Mouse (Mus musculus): Measurements from ENCODE around the gene Tbc1d22b. TPM values are rescaled to one million over a fixed set of nuclear protein-coding genes. Genes with fewer than 3 reads are reported as not detected.

Tbc1d22b gene
- total and polyA plus RNA-seq, 3 experiments = 8.0 to 53.8 (median 30.7) TPM

DNA sequence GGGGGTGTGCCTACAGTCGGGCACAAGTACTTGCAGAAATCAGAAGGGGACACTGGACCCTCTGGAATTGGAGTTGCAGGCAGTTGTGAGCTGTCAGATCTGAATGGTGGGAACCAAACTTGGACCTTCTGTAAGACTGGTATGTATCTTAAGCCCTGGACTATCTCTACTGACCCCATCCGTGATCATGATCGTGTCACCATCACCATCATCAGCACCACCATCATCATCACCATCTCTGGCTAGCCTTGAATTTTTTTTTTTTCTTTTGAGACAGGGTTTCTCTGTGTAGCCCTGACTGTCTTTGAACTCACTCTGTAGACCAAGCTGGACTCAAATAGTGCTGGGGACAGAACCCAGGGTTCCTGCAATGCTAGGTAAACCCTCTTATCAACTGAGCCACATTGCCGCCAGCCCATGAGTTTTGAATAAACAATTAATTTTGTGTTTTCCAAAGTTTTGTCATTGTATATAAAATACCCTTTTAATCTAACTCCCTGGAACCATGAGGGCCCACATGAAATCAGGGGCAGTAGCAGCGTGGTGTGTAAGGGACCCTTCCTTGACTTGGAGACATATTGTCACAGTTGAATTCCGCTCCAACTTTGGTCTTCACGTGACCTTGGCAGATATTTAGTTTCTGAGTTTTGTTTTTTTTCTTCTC is 47.4 kb upstream of the Tbc1d22b start:
- Histone ChIP-seq H3K9ac (ENCODE audit: control insufficient read depth, low read depth, low read length, poor library complexity, severe bottlenecking) (peak overlapping the region; percentile 90), H3K4me1 (ENCODE audit: control insufficient read depth in 1 of 2, insufficient read depth in 2 of 2, low read length in 2 of 2) (peaks cover 4 to 44% of the 10 kb centered on the region in 2 experiments; a peak in 3 of 4 replicates), H3K27me3 (ENCODE audit: control insufficient read depth in 1 of 2, insufficient read depth in 2 of 2, low read length in 2 of 2) (no peaks in the 10 kb centered on the region), H3K79me2 (ENCODE audit: control insufficient read depth, insufficient read depth, low read length, poor library complexity) (no peaks in the 10 kb centered on the region; the same call in 1 of the 2 replicates), H3K9me3 (replicated peaks; ENCODE audit: insufficient read depth, low read length) (no peaks in the 10 kb centered on the region), H3K36me3 (ENCODE audit: control insufficient read depth in 1 of 2, insufficient read depth in 2 of 2, low read length in 2 of 2) (peaks cover 0 to 39% of the 10 kb centered on the region in 2 experiments; a peak in 2 of 4 replicates), H3K4me3 (ENCODE audit: control insufficient read depth in 1 of 2, insufficient read depth in 1 of 2, low read depth in 2 of 2, low read length in 2 of 2) (peak overlapping the region; percentile 53 to 56), H3K27ac (ENCODE audit: control insufficient read depth, low read depth, low read length) (peak overlapping the region; percentile 100)
- peak; percentile 75 for DNase-seq (ENCODE audit: low read depth, low spot score)
- TF ChIP-seq ZKSCAN1 (IDR thresholded peaks at IDR 0.05; ENCODE audit: low read depth, low read length) (peak; percentile 73; the same call in 1 of the 2 replicates), GABPA (IDR thresholded peaks at IDR 0.05; ENCODE audit: low read depth, low read length) (no peak), UBTF (IDR thresholded peaks at IDR 0.05; ENCODE audit: borderline replicate concordance, insufficient read depth, low read depth, low read length) (0 out of 2 replicates have a peak, but pooled peaks have one; percentile 41), POLR2A (IDR thresholded peaks at IDR 0.05; ENCODE audit: control insufficient read depth in 1 of 2, insufficient read depth in 1 of 2, low read depth in 1 of 2, low read length in 2 of 2, poor library complexity in 1 of 2) (0 out of 4 replicates have a peak, but pooled peaks of 1 of the 2 experiments have one; percentile 5), TCF12 (IDR thresholded peaks at IDR 0.05; ENCODE audit: low read depth, low read length) (0 out of 2 replicates have a peak, but pooled peaks have one; percentile 16), CHD1 (IDR thresholded peaks at IDR 0.05; ENCODE audit: low read depth, low read length) (no peak), NELFE (IDR thresholded peaks at IDR 0.05; ENCODE audit: low read depth, low read length) (no peak), MAX (IDR thresholded peaks at IDR 0.05; ENCODE audit: low read length) (peak; percentile 50), MXI1 (IDR thresholded peaks at IDR 0.05; ENCODE audit: low read depth, low read length) (no peak; the same call in 1 of the 2 replicates), RAD21 (IDR thresholded peaks at IDR 0.05; ENCODE audit: low read depth, low read length) (no peak), SIN3A (IDR thresholded peaks at IDR 0.05; ENCODE audit: low read length) (no peak), ELF1 (IDR thresholded peaks at IDR 0.05; ENCODE audit: low read depth, low read length) (no peak), ETS1 (IDR thresholded peaks at IDR 0.05; ENCODE audit: low read depth, low read length) (peak; percentile 42; the same call in 1 of the 2 replicates), KAT2A (conservative IDR thresholded peaks at IDR 0.05; ENCODE audit: low read depth, low read length) (no peak), RCOR1 (IDR thresholded peaks at IDR 0.05; ENCODE audit: low read depth, low read length) (peak; percentile 41; the same call in 1 of the 2 replicates), CHD2 (IDR thresholded peaks at IDR 0.05; ENCODE audit: low read length) (no peak), MAZ (IDR thresholded peaks at IDR 0.05; ENCODE audit: low read depth, low read length) (no peak), ZMIZ1 (IDR thresholded peaks at IDR 0.05; ENCODE audit: low read depth, low read length) (no peak), ZNF384 (IDR thresholded peaks at IDR 0.05; ENCODE audit: low read depth, low read length) (peak; percentile 79), HCFC1 (IDR thresholded peaks at IDR 0.05; ENCODE audit: low read depth, low read length) (no peak), USF2 (IDR thresholded peaks at IDR 0.05; ENCODE audit: borderline replicate concordance in 1 of 2, insufficient read depth in 1 of 2, low read depth in 1 of 2, low read length in 2 of 2) (peak in 1 of 2 experiments; percentile 68; a peak in 2 of 4 replicates), EP300 (IDR thresholded peaks at IDR 0.05; ENCODE audit: low read depth in 1 of 2, low read length in 2 of 2) (peak in 1 of 2 experiments; percentile 51; a peak in 1 of 4 replicates), BHLHE40 (IDR thresholded peaks at IDR 0.05; ENCODE audit: borderline replicate concordance, low read depth, low read length) (peak; percentile 88), POLR2AphosphoS2 (IDR thresholded peaks at IDR 0.05; ENCODE audit: low read length) (no peak), ZC3H11A (IDR thresholded peaks at IDR 0.05; ENCODE audit: low read depth, low read length) (no peak), USF1 (IDR thresholded peaks at IDR 0.05; ENCODE audit: low read depth, low read length) (peak; percentile 93), TAL1 (IDR thresholded peaks at IDR 0.05; ENCODE audit: low read length) (peak; percentile 86), MYC (IDR thresholded peaks at IDR 0.05; ENCODE audit: low read depth, low read length) (no peak), MYB (IDR thresholded peaks at IDR 0.05; ENCODE audit: low read depth, low read length) (no peak), SMC3 (IDR thresholded peaks at IDR 0.05; ENCODE audit: low read depth, low read length) (no peak), MAFK (IDR thresholded peaks at IDR 0.05; ENCODE audit: borderline replicate concordance, low read depth, low read length) (no peak), JUND (IDR thresholded peaks at IDR 0.05; ENCODE audit: low read depth, low read length) (no peak), E2F4 (IDR thresholded peaks at IDR 0.05; ENCODE audit: borderline replicate concordance, low read depth, low read length) (no peak), CTCF (IDR thresholded peaks at IDR 0.05 in 2 of 3, conservative IDR thresholded peaks at IDR 0.05 in 1 of 3; ENCODE audit: control insufficient read depth in 1 of 3, insufficient read depth in 1 of 3, low read depth in 2 of 3, low read length in 3 of 3, poor library complexity in 1 of 3, severe bottlenecking in 1 of 3) (no peak), POLR2AphosphoS5 (IDR thresholded peaks at IDR 0.05; ENCODE audit: borderline replicate concordance, low read depth, low read length) (no peak), GATA1 (IDR thresholded peaks at IDR 0.05; ENCODE audit: low read depth, low read length) (peak; percentile 51; the same call in 1 of the 2 replicates)

Data from MEL (cell line).